Mouse (Mus musculus): Measurements from ENCODE around the gene Nbeal2.

- TF ChIP-seq EP300 (optimal IDR thresholded peaks at IDR 0.05) (no peak), CTCF (IDR thresholded peaks at IDR 0.05; ENCODE audit: low read depth) (peak; percentile 53)
These were observed 1.8 kb downstream of the Nbeal2 start for GRCm38 (mm10) chr9:110651931-110652722.
